7 mouse cellular contexts compared by ENCODE assay signal in the genomic region with DNA sequence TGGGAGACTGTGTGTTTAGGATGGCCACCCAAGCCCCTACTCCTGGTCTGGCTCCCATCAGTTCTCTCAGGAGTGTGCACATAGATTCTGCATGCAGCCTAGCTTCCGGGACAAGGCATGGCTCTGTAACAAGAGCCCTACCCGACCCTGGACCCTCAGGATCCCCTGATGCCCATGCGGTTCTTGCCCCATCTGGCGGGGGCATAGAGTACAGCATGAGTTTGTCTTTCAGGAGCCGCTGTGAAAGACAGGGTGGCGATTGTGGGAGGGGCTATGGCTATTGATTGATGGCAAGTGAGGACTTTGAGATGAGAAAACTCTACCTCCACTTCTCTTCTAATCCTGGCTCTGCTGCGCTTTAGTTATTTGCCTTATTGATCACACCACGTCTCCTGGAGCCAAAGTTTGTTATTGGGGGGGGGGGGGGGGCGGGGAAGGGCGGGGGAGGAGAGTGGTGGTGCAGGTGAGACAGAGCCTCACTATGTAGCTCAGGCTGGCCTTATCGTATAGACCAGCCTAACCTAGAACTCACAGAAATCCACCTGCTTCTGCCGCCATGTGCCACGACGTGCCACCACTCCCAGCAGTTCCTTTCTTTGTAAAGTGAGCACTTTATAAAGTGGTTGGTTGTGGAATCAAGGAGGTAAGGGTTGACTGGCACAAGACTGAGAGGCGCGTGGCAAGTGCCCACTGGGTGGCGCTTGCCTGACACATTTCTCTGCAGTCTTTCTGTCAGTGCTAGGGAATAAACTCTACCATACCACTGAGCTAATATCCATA. TPM values are rescaled to one million over a fixed set of nuclear protein-coding genes. Genes with fewer than 3 reads are reported as not detected.
DNase-seq lines count a peak whose midpoint lies in the region; ATAC-seq and TF ChIP-seq lines count a peak whose summit lies in the region.

No protein-coding gene starts in this region.

- TF ChIP-seq CTCF in cerebellum, adult 2 months (IDR thresholded peaks at IDR 0.05; ENCODE audit: borderline replicate concordance, insufficient read depth, low read depth, low read length), result peak; percentile 85
- peak; percentile 75 for TF ChIP-seq CTCF in left cerebral cortex, adult 2 months (IDR thresholded peaks at IDR 0.05)

- no peak for TF ChIP-seq POLR2A in cerebellum, adult 2 months (IDR thresholded peaks at IDR 0.05; ENCODE audit: borderline replicate concordance, insufficient read depth, low read length)

- 6% methylated on average over 17 of the region's 17 CpGs for WGBS in cerebellum, adult 2 months

- DNase-seq in R1 (ENCODE audit: low read depth, low spot score), result peak; percentile 93
- peak; percentile 58 to 63 for DNase-seq in cerebellum, adult 2 months
- peak; percentile 69 for DNase-seq in left cerebral cortex, adult 2 months (ENCODE audit: extremely low spot score in 1 of 2, low spot score in 2 of 2)
- peak; percentile 70 to 77 for DNase-seq in lung, postnatal 4 days
- peak; percentile 56 for DNase-seq in right cerebral cortex, postnatal 14 days

- H3K27me3 ChIP-seq in cerebellum, adult 2 months (ENCODE audit: control insufficient read depth, insufficient read depth, low read length), result no peaks in the 10 kb centered on the region

- ATAC-seq in frontal cortex, adult (ENCODE audit: low TSS enrichment), result peak; percentile 89
- peak; percentile 78 for ATAC-seq in inflammation-experienced regulatory T-cells, adult 6 months

- no peak overlapping the region; the same call in 1 of the 2 replicates for H3K27ac ChIP-seq in cerebellum, adult 2 months (ENCODE audit: insufficient read depth, low read length)
- H3K27ac ChIP-seq in left cerebral cortex, adult 2 months, result no peak overlapping the region

- intact Hi-C loops in left cerebral cortex, adult 2 months (cut with DNase I), result loop anchor here (1.0 kb wide), 3 partner anchors 60 to 813 kb away; partner anchors contain the start of gene Ncapg

- no peaks in the 10 kb centered on the region; the same call in 1 of the 2 replicates for H3K4me1 ChIP-seq in cerebellum, adult 2 months (ENCODE audit: control insufficient read depth, insufficient read depth, low read length)

- no peak overlapping the region for H3K4me3 ChIP-seq in cerebellum, adult 2 months (replicated peaks; ENCODE audit: insufficient read depth, low read depth, low read length)
- no peak overlapping the region for H3K4me3 ChIP-seq in left cerebral cortex, adult 2 months

RNA-seq across cellular contexts. Expression of gene Med28, which starts 14.5 kb away (rescaled TPM):
- 131 and 134 TPM in 2 replicates for polyA plus RNA-seq in cerebellum, adult 2 months (2012; rRNA removed)
- 100 to 1,000 TPM; 205 to 261 (median 240) TPM for polyA plus RNA-seq in inflammation-experienced regulatory T-cells, adult 6 months (2017; shearing (Covaris generic))
- total RNA-seq in left cerebral cortex, adult 2 months (2021), result 100 to 1,000 TPM; 107 to 108 TPM

RNA-seq across cellular contexts. Expression of gene Lap3, which starts 41.3 kb away (rescaled TPM):
- polyA plus RNA-seq in cerebellum, adult 2 months (2012; rRNA removed), result 51.1 and 56.7 TPM in 2 replicates
- polyA plus RNA-seq in inflammation-experienced regulatory T-cells, adult 6 months (2017; shearing (Covaris generic)), result 10 to 100 TPM; 20.4 to 26.9 (median 24.0) TPM
- 10 to 100 TPM; 38.6 to 47.5 TPM for total RNA-seq in left cerebral cortex, adult 2 months (2021)
